Mouse (Mus musculus) right cerebral cortex, adult 18-20 months (tissue): ENCODE data around the gene Ankrd12.
A peak's percentile ranks its signal among the peaks of the same experiment; 100 is the strongest.

ENCODE experiments used
- DNase-seq: peaks from one replicate; pipeline ENCODE4 v3.0.0; 2022; ENCODE audit warnings: mixed read lengths

Gene Ankrd12

GRCm38 (mm10) chr17:65961606-65962136 lies 115.2 kb downstream of the Ankrd12 start:
- DNase-seq: no peak

- DNase-seq: no peak
Measured at GRCm38 (mm10) chr17:65959011-65959410, 117.9 kb downstream of the Ankrd12 start.

- DNase-seq: no peak
Measured at GRCm38 (mm10) chr17:65958366-65958765, 118.5 kb downstream of the Ankrd12 start.

GRCm38 (mm10) chr17:65957782-65958325 lies 119.0 kb downstream of the Ankrd12 start:
- no peak for DNase-seq

GRCm38 (mm10) chr17:65956993-65957781 lies 119.7 kb downstream of the Ankrd12 start:
- no peak for DNase-seq

- DNase-seq: no peak
Measured at GRCm38 (mm10) chr17:65956140-65956539, 120.7 kb downstream of the Ankrd12 start.

GRCm38 (mm10) chr17:65953959-65954358 lies 122.9 kb downstream of the Ankrd12 start:
- DNase-seq: no peak

- no peak for DNase-seq
Measured at GRCm38 (mm10) chr17:65952083-65952482, 124.8 kb downstream of the Ankrd12 start.

GRCm38 (mm10) chr17:65950622-65951404 lies 126.1 kb downstream of the Ankrd12 start, which contains the start of gene Twsg1:
Gene Twsg1 (minus strand): TSS chr17:65951226.
- DNase-seq: peak; percentile 94

- DNase-seq: no peak
Measured at GRCm38 (mm10) chr17:65950183-65950582, 126.7 kb downstream of the Ankrd12 start.

- DNase-seq: no peak
Measured at GRCm38 (mm10) chr17:65947307-65947706, 129.6 kb downstream of the Ankrd12 start.

GRCm38 (mm10) chr17:65945420-65945819 lies 131.5 kb downstream of the Ankrd12 start:
- no peak for DNase-seq

GRCm38 (mm10) chr17:65942394-65942793 lies 134.5 kb downstream of the Ankrd12 start:
- DNase-seq: no peak

- DNase-seq: no peak
Measured at GRCm38 (mm10) chr17:65941275-65941674, 135.6 kb downstream of the Ankrd12 start.

GRCm38 (mm10) chr17:65940221-65940620 lies 136.7 kb downstream of the Ankrd12 start:
- no peak for DNase-seq

GRCm38 (mm10) chr17:65939461-65940192 lies 137.3 kb downstream of the Ankrd12 start:
- DNase-seq: no peak

GRCm38 (mm10) chr17:65937671-65938070 lies 139.2 kb downstream of the Ankrd12 start:
- DNase-seq: no peak

GRCm38 (mm10) chr17:65933741-65934140 lies 143.1 kb downstream of the Ankrd12 start:
- no peak for DNase-seq

GRCm38 (mm10) chr17:65931525-65931924 lies 145.4 kb downstream of the Ankrd12 start:
- DNase-seq: no peak

GRCm38 (mm10) chr17:65930960-65931359 lies 145.9 kb downstream of the Ankrd12 start:
- peak; percentile 82 for DNase-seq

- no peak for DNase-seq
Measured at GRCm38 (mm10) chr17:65930158-65930826, 146.6 kb downstream of the Ankrd12 start.
